Mouse (Mus musculus): ENCODE results near the gene Cpsf3. TPM values are rescaled to one million over a fixed set of nuclear protein-coding genes. Genes with fewer than 3 reads are reported as not detected.

Gene Cpsf3
- total and polyA plus RNA-seq, 2 experiments: 16.1 to 28.7 TPM

GRCm38 (mm10) chr12:21337171-21337570, 52.0 kb downstream of the Cpsf3 start:
- Histone ChIP-seq H3K4me1 (ENCODE audit: control insufficient read depth, insufficient read depth, low read length) (no peaks in the 10 kb centered on the region), H3K27me3 (ENCODE audit: control insufficient read depth, insufficient read depth, low read length) (no peaks in the 10 kb centered on the region), H3K4me3 (ENCODE audit: insufficient read depth, low read depth, low read length) (no peak overlapping the region), H3K36me3 (ENCODE audit: control insufficient read depth, insufficient read depth, low read length) (peaks cover 39% of the 10 kb centered on the region), H3K27ac (replicated peaks; ENCODE audit: insufficient read depth, low read depth, low read length) (no peak overlapping the region), H3K9ac (ENCODE audit: low read depth, low read length) (no peak overlapping the region), H3K79me2 (ENCODE audit: control insufficient read depth, insufficient read depth, low read length) (no peaks in the 10 kb centered on the region)
- WGBS: over 99% methylated on average over 5 of the region's 5 CpGs
- DNase-seq (ENCODE audit: extremely low read depth, low read depth, low spot score): no peak
- TF ChIP-seq CTCF (IDR thresholded peaks at IDR 0.05; ENCODE audit: low read depth, low read length): no peak
- no peak for TF ChIP-seq POLR2A (IDR thresholded peaks at IDR 0.05; ENCODE audit: extremely low read depth, insufficient read depth, low read length)

- Histone ChIP-seq H3K27me3 (ENCODE audit: control insufficient read depth, insufficient read depth, low read length) (no peaks in the 10 kb centered on the region), H3K27ac (replicated peaks; ENCODE audit: insufficient read depth, low read depth, low read length) (no peak overlapping the region), H3K9ac (ENCODE audit: low read depth, low read length) (no peak overlapping the region), H3K4me3 (ENCODE audit: insufficient read depth, low read depth, low read length) (no peak overlapping the region), H3K79me2 (ENCODE audit: control insufficient read depth, insufficient read depth, low read length) (no peaks in the 10 kb centered on the region), H3K4me1 (ENCODE audit: control insufficient read depth, insufficient read depth, low read length) (no peaks in the 10 kb centered on the region), H3K36me3 (ENCODE audit: control insufficient read depth, insufficient read depth, low read length) (peaks cover 34% of the 10 kb centered on the region)
- TF ChIP-seq CTCF (IDR thresholded peaks at IDR 0.05; ENCODE audit: low read depth, low read length) (no peak), POLR2A (IDR thresholded peaks at IDR 0.05; ENCODE audit: extremely low read depth, insufficient read depth, low read length) (no peak)
- DNase-seq (ENCODE audit: extremely low read depth, low read depth, low spot score): no peak
- over 99% methylated on average over 5 of the region's 5 CpGs for WGBS
These were observed 55.5 kb downstream of the Cpsf3 start for GRCm38 (mm10) chr12:21340674-21341073.

GRCm38 (mm10) chr12:21346972-21347371, 61.8 kb downstream of the Cpsf3 start:
- DNase-seq (ENCODE audit: extremely low read depth, low read depth, low spot score): no peak
- peaks cover 42% of the 10 kb centered on the region for H3K36me3 ChIP-seq (ENCODE audit: control insufficient read depth, insufficient read depth, low read length)

GRCm38 (mm10) chr12:21350113-21350876, 65.1 kb downstream of the Cpsf3 start:
- Histone ChIP-seq H3K27ac (replicated peaks; ENCODE audit: insufficient read depth, low read depth, low read length) (no peak overlapping the region), H3K36me3 (ENCODE audit: control insufficient read depth, insufficient read depth, low read length) (peaks cover 47% of the 10 kb centered on the region), H3K27me3 (ENCODE audit: control insufficient read depth, insufficient read depth, low read length) (no peaks in the 10 kb centered on the region), H3K4me3 (ENCODE audit: insufficient read depth, low read depth, low read length) (no peak overlapping the region), H3K79me2 (ENCODE audit: control insufficient read depth, insufficient read depth, low read length) (no peaks in the 10 kb centered on the region), H3K9ac (ENCODE audit: low read depth, low read length) (no peak overlapping the region), H3K4me1 (ENCODE audit: control insufficient read depth, insufficient read depth, low read length) (no peaks in the 10 kb centered on the region)
- no peak for DNase-seq (ENCODE audit: extremely low read depth, low read depth, low spot score)
- 96% methylated on average over 7 of the region's 7 CpGs for WGBS
- no peak for TF ChIP-seq POLR2A (IDR thresholded peaks at IDR 0.05; ENCODE audit: extremely low read depth, insufficient read depth, low read length)
- TF ChIP-seq CTCF (IDR thresholded peaks at IDR 0.05; ENCODE audit: low read depth, low read length): no peak

More at GRCm38 (mm10) chr12:21346972-21347371, 61.8 kb downstream of the Cpsf3 start:
- Histone ChIP-seq H3K4me1 (ENCODE audit: control insufficient read depth, insufficient read depth, low read length) (no peaks in the 10 kb centered on the region), H3K27me3 (ENCODE audit: control insufficient read depth, insufficient read depth, low read length) (no peaks in the 10 kb centered on the region), H3K79me2 (ENCODE audit: control insufficient read depth, insufficient read depth, low read length) (no peaks in the 10 kb centered on the region), H3K27ac (replicated peaks; ENCODE audit: insufficient read depth, low read depth, low read length) (no peak overlapping the region), H3K9ac (ENCODE audit: low read depth, low read length) (no peak overlapping the region), H3K4me3 (ENCODE audit: insufficient read depth, low read depth, low read length) (no peak overlapping the region)
- TF ChIP-seq POLR2A (IDR thresholded peaks at IDR 0.05; ENCODE audit: extremely low read depth, insufficient read depth, low read length) (no peak), CTCF (IDR thresholded peaks at IDR 0.05; ENCODE audit: low read depth, low read length) (no peak)
- 89% methylated on average over 7 of the region's 7 CpGs for WGBS

GRCm38 (mm10) chr12:21353681-21354080, 68.5 kb downstream of the Cpsf3 start:
- Histone ChIP-seq H3K4me3 (ENCODE audit: insufficient read depth, low read depth, low read length) (no peak overlapping the region), H3K79me2 (ENCODE audit: control insufficient read depth, insufficient read depth, low read length) (no peaks in the 10 kb centered on the region), H3K27me3 (ENCODE audit: control insufficient read depth, insufficient read depth, low read length) (no peaks in the 10 kb centered on the region), H3K27ac (replicated peaks; ENCODE audit: insufficient read depth, low read depth, low read length) (no peak overlapping the region), H3K4me1 (ENCODE audit: control insufficient read depth, insufficient read depth, low read length) (no peaks in the 10 kb centered on the region), H3K36me3 (ENCODE audit: control insufficient read depth, insufficient read depth, low read length) (peaks cover 37% of the 10 kb centered on the region), H3K9ac (ENCODE audit: low read depth, low read length) (no peak overlapping the region)
- no peak for DNase-seq (ENCODE audit: extremely low read depth, low read depth, low spot score)
- 98% methylated on average over 8 of the region's 8 CpGs for WGBS
- TF ChIP-seq POLR2A (IDR thresholded peaks at IDR 0.05; ENCODE audit: extremely low read depth, insufficient read depth, low read length) (no peak), CTCF (IDR thresholded peaks at IDR 0.05; ENCODE audit: low read depth, low read length) (no peak)

- Histone ChIP-seq H3K4me3 (ENCODE audit: insufficient read depth, low read depth, low read length) (no peak overlapping the region), H3K9ac (ENCODE audit: low read depth, low read length) (no peak overlapping the region), H3K27ac (replicated peaks; ENCODE audit: insufficient read depth, low read depth, low read length) (no peak overlapping the region), H3K27me3 (ENCODE audit: control insufficient read depth, insufficient read depth, low read length) (no peaks in the 10 kb centered on the region), H3K79me2 (ENCODE audit: control insufficient read depth, insufficient read depth, low read length) (peaks cover 2% of the 10 kb centered on the region; the same call in 1 of the 2 replicates), H3K4me1 (ENCODE audit: control insufficient read depth, insufficient read depth, low read length) (no peaks in the 10 kb centered on the region; the same call in 1 of the 2 replicates), H3K36me3 (ENCODE audit: control insufficient read depth, insufficient read depth, low read length) (peaks cover 7% of the 10 kb centered on the region; the same call in 1 of the 2 replicates)
- TF ChIP-seq POLR2A (IDR thresholded peaks at IDR 0.05; ENCODE audit: extremely low read depth, insufficient read depth, low read length) (no peak), CTCF (IDR thresholded peaks at IDR 0.05; ENCODE audit: low read depth, low read length) (no peak)
- no peak for DNase-seq (ENCODE audit: extremely low read depth, low read depth, low spot score)
- WGBS: 69% methylated on average over 2 of the region's 2 CpGs
These were observed 77.5 kb downstream of the Cpsf3 start for GRCm38 (mm10) chr12:21362686-21363085.

Measured in liver, adult 2 months (tissue).